Mouse (Mus musculus): ENCODE measurements around the gene Celsr3. TPM values are rescaled to one million over a fixed set of nuclear protein-coding genes. Genes with fewer than 3 reads are reported as not detected.

The Celsr3 gene
- polyA plus RNA-seq, 1 experiment from 2014 or later, result 3.1 TPM

- 62% methylated on average over 3 of the region's 3 CpGs for WGBS
- H3K27ac ChIP-seq (replicated peaks), result no peak overlapping the region
- H3K4me1 ChIP-seq, result peaks cover 71% of the 10 kb centered on the region
- H3K27me3 ChIP-seq (ENCODE audit: low read depth, poor library complexity, severe bottlenecking), result no peaks in the 10 kb centered on the region
- H3K9me3 ChIP-seq (replicated peaks), result no peaks in the 10 kb centered on the region
- no peak overlapping the region for H3K4me3 ChIP-seq
- peaks cover 41% of the 10 kb centered on the region for H3K36me3 ChIP-seq
- DNase-seq (ENCODE audit: low spot score), result no peak
Measured at GRCm38 (mm10) chr9:108792730-108793129, 33.4 kb upstream of the Celsr3 start.

DNA sequence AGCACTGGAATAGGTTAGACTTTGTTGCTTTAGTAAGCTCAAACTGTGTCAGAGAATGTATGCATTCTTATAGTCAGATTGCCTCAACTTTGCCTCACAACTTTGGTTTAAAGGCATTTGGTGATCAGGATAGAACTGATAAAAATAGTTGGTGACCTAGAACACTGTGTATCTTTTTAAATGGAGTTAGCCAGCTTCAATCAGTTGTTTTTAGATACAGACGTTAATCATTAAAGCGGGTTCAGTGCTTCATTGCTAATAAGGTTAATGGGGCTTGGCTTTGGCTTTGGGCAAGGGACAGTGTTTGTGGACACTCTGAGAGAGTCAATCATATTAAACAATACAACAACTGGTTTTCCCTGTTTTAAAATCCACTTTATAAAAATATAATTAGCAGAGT is 30.8 kb upstream of the Celsr3 start:
- Histone ChIP-seq H3K4me1 (peaks cover 46% of the 10 kb centered on the region), H3K27me3 (ENCODE audit: low read depth, poor library complexity, severe bottlenecking) (no peaks in the 10 kb centered on the region), H3K27ac (replicated peaks) (no peak overlapping the region), H3K36me3 (peaks cover 56% of the 10 kb centered on the region), H3K9me3 (replicated peaks) (no peaks in the 10 kb centered on the region), H3K4me3 (no peak overlapping the region)
- 79% methylated on average over 2 of the region's 2 CpGs for WGBS
- no peak for DNase-seq (ENCODE audit: low spot score)

DNA sequence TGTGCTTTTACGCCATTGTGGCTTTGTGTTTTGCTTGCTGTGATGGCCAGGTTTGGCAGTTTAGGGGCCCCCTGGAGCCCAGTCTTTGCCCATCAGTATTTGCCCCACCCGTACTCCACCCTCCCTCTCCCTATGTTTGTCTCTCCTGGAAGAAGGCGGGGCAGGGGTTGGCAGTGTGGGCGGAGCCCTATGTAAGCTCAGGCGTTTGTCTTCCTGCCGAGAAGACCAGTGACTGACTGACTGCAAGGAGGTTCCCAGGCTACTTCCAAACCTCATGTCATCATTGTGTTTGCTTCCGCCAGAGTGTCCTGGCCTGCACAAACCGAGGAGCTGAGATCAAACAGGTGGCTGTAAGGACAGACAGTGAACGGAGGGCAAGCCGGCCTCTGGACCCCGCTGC is 30.4 kb upstream of the Celsr3 start:
- Histone ChIP-seq H3K27me3 (ENCODE audit: low read depth, poor library complexity, severe bottlenecking) (no peaks in the 10 kb centered on the region), H3K36me3 (peaks cover 59% of the 10 kb centered on the region), H3K9me3 (replicated peaks) (no peaks in the 10 kb centered on the region), H3K4me3 (peak overlapping the region; percentile 24; the same call in 1 of the 2 replicates), H3K27ac (replicated peaks) (peak overlapping the region; percentile 52), H3K4me1 (peaks cover 42% of the 10 kb centered on the region)
- 40% methylated on average over 11 of the region's 11 CpGs for WGBS
- no peak for DNase-seq (ENCODE audit: low spot score)

DNA sequence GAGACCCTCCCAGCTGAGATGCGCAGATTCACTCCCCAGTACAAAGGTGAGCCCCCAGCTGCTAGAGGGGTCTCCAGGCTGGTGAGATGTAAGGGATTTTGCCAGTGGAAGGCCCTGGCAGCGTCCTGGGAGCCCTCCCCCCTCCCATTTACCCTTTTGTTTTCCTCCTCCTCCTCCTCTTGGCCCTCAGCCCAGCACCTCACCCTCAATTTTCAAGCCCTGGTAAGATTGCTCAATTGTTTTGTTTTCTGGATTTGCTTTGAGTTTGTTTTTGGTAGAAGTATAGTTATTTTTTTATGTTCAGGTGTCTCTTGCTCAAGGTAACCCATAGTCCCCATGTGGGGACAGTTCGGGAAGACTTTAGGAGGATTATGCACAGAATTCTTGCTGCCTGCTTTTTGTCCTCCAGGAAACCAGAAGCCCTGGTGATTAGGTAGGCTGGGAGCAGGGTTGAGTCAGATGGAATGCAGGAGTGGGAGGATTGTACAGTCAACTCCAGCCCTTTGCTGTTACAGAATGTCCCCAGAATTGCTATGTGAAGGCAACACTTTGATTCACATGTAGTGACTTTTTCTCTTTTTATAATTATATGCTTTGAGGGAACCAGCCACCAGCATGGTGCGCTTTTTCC is 29.7 kb upstream of the Celsr3 start:
- H3K36me3 ChIP-seq, result peaks cover 66% of the 10 kb centered on the region
- peak overlapping the region; percentile 52; the same call in 1 of the 2 replicates for H3K27ac ChIP-seq (replicated peaks)
- H3K4me3 ChIP-seq, result peak overlapping the region; percentile 24; the same call in 1 of the 2 replicates
- H3K27me3 ChIP-seq (ENCODE audit: low read depth, poor library complexity, severe bottlenecking), result no peaks in the 10 kb centered on the region
- WGBS, result 88% methylated on average over 4 of the region's 4 CpGs
- peaks cover 40% of the 10 kb centered on the region for H3K4me1 ChIP-seq
- no peaks in the 10 kb centered on the region for H3K9me3 ChIP-seq (replicated peaks)
- no peak for DNase-seq (ENCODE audit: low spot score)

GRCm38 (mm10) chr9:108797477-108797876 is 28.6 kb upstream of the Celsr3 start:
- H3K36me3 ChIP-seq, result peaks cover 76% of the 10 kb centered on the region
- no peaks in the 10 kb centered on the region for H3K9me3 ChIP-seq (replicated peaks)
- no peak for DNase-seq (ENCODE audit: low spot score)
- H3K27ac ChIP-seq (replicated peaks), result no peak overlapping the region
- no peak overlapping the region for H3K4me3 ChIP-seq
- WGBS, result 94% methylated on average over 7 of the region's 7 CpGs
- H3K4me1 ChIP-seq, result peaks cover 40% of the 10 kb centered on the region
- H3K27me3 ChIP-seq (ENCODE audit: low read depth, poor library complexity, severe bottlenecking), result no peaks in the 10 kb centered on the region

- Histone ChIP-seq H3K4me3 (no peak overlapping the region), H3K36me3 (peaks cover 84% of the 10 kb centered on the region), H3K27me3 (ENCODE audit: low read depth, poor library complexity, severe bottlenecking) (no peaks in the 10 kb centered on the region), H3K27ac (replicated peaks) (no peak overlapping the region), H3K4me1 (peaks cover 29% of the 10 kb centered on the region), H3K9me3 (replicated peaks) (no peaks in the 10 kb centered on the region)
- DNase-seq (ENCODE audit: low spot score), result no peak
- WGBS, result 93% methylated on average over 5 of the region's 5 CpGs
Measured at GRCm38 (mm10) chr9:108798508-108799075, 27.5 kb upstream of the Celsr3 start.

DNA sequence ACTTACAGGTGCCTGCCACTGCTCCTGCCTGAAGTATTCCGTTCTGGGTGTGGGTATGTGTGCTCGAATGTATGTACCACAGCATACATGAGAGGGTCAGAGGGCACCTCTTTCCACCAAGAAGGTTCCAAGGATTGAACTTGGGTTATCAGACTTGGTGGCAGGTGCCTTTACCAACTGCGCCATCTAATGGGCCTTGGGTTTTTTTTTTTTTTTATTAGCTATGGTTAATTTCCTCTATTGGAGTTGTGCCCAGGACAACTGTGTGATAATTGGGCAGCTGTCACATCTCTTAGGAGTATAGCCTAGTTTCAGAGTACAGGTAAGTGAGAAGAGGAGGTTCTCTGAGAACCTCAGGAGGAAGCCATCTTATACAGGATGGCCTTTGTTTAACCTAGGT is 26.6 kb upstream of the Celsr3 start:
- no peaks in the 10 kb centered on the region for H3K9me3 ChIP-seq (replicated peaks)
- H3K36me3 ChIP-seq, result peaks cover 88% of the 10 kb centered on the region
- peaks cover 21% of the 10 kb centered on the region for H3K4me1 ChIP-seq
- H3K27ac ChIP-seq (replicated peaks), result no peak overlapping the region
- no peak for DNase-seq (ENCODE audit: low spot score)
- WGBS, result 91% methylated on average over 3 of the region's 3 CpGs
- H3K27me3 ChIP-seq (ENCODE audit: low read depth, poor library complexity, severe bottlenecking), result no peaks in the 10 kb centered on the region
- no peak overlapping the region for H3K4me3 ChIP-seq

DNA sequence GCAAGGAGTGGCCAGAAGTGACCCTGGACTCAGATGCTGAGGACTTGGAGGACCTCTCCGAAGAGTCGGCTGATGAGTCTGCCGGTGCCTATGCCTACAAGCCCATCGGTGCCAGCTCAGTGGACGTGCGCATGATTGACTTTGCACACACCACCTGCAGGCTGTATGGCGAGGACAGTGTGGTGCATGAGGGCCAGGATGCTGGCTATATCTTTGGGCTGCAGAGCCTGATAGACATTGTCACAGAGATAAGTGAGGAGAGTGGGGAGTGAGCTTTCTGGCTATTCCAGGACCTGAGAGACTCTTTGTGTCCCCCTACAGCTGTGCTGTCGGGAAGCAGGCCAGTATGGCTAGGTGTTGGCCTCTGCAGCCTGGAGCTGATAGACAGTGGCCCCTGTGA is 20.4 kb upstream of the Celsr3 start:
- peaks cover 72% of the 10 kb centered on the region for H3K36me3 ChIP-seq
- 91% methylated on average over 8 of the region's 8 CpGs for WGBS

DNA sequence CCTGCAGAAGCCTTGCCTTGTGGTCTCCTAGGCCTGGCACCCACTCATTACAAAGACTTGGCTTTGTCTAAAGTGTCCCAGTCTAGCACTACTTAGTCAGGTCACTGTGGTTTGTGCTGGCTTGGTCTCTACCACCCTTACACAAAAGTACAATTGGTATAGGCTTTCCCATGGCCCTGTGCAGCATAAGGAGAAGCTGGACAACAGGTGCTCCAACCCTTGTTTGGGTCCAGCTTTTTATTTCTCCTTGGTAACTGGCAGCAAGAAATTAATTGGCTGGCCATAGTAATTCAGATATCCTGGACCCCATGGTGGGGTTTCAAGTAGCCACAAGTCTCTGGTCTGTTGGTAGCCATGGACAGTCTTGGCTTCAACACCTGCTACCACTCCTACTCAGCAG is 19.7 kb upstream of the Celsr3 start:
- peaks cover 6% of the 10 kb centered on the region; the same call in 1 of the 2 replicates for H3K27me3 ChIP-seq (ENCODE audit: low read depth, poor library complexity, severe bottlenecking)
- H3K9me3 ChIP-seq (replicated peaks), result no peaks in the 10 kb centered on the region
- no peak overlapping the region for H3K27ac ChIP-seq (replicated peaks)
- no peak for DNase-seq (ENCODE audit: low spot score)
- no peak overlapping the region for H3K4me3 ChIP-seq
- H3K36me3 ChIP-seq, result peaks cover 72% of the 10 kb centered on the region
- peaks cover 17% of the 10 kb centered on the region for H3K4me1 ChIP-seq

More for the DNA sequence above, 20.4 kb upstream of the Celsr3 start:
- DNase-seq (ENCODE audit: low spot score), result no peak
- Histone ChIP-seq H3K27ac (replicated peaks) (no peak overlapping the region), H3K9me3 (replicated peaks) (no peaks in the 10 kb centered on the region), H3K4me3 (no peak overlapping the region), H3K4me1 (peaks cover 17% of the 10 kb centered on the region), H3K27me3 (ENCODE audit: low read depth, poor library complexity, severe bottlenecking) (peaks cover 6% of the 10 kb centered on the region; the same call in 1 of the 2 replicates)

GRCm38 (mm10) chr9:108806831-108807230 is 19.3 kb upstream of the Celsr3 start:
- Histone ChIP-seq H3K27me3 (ENCODE audit: low read depth, poor library complexity, severe bottlenecking) (peaks cover 6% of the 10 kb centered on the region; the same call in 1 of the 2 replicates), H3K27ac (replicated peaks) (no peak overlapping the region), H3K36me3 (peaks cover 72% of the 10 kb centered on the region), H3K4me1 (peaks cover 17% of the 10 kb centered on the region), H3K4me3 (no peak overlapping the region), H3K9me3 (replicated peaks) (no peaks in the 10 kb centered on the region)
- 100% methylated on average over 1 of the region's 1 CpGs for WGBS
- DNase-seq (ENCODE audit: low spot score), result no peak

DNA sequence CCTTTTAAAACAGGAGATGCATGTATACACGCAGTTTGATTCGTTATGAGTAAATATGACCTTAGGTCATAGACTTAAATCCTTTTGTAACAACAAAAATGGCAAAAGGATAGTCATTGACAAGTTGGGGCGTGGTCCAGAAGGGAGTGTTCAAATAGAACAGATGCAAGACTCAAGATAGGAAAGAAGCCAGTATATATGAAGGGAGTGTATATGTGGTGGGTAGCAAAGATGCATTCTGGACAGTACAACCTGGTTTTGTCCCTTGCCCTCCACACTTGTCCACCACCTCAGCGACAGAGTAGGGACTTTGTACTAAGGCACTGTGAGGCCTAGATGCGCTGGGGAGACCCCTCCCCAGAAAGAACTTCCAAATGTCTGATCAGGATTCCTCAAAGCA is 18.4 kb upstream of the Celsr3 start:
- peaks cover 72% of the 10 kb centered on the region for H3K36me3 ChIP-seq
- H3K27me3 ChIP-seq (ENCODE audit: low read depth, poor library complexity, severe bottlenecking), result peaks cover 6% of the 10 kb centered on the region; the same call in 1 of the 2 replicates
- peak overlapping the region; percentile 84; the same call in 1 of the 2 replicates for H3K27ac ChIP-seq (replicated peaks)
- WGBS, result 74% methylated on average over 5 of the region's 5 CpGs
- H3K4me1 ChIP-seq, result peaks cover 17% of the 10 kb centered on the region
- H3K4me3 ChIP-seq, result peak overlapping the region; percentile 68
- H3K9me3 ChIP-seq (replicated peaks), result no peaks in the 10 kb centered on the region
- no peak for DNase-seq (ENCODE audit: low spot score)

- Histone ChIP-seq H3K36me3 (peaks cover 72% of the 10 kb centered on the region), H3K27ac (replicated peaks) (peak within 1 kb of the TSS; percentile 84), H3K4me1 (peaks cover 17% of the 10 kb centered on the region), H3K9me3 (replicated peaks) (no peaks in the 10 kb centered on the region), H3K4me3 (peak within 1 kb of the TSS; percentile 68), H3K27me3 (ENCODE audit: low read depth, poor library complexity, severe bottlenecking) (peaks cover 6% of the 10 kb centered on the region; the same call in 1 of the 2 replicates)
- under 1% methylated on average over 62 of the region's 62 CpGs for WGBS
- DNase-seq (ENCODE audit: low spot score), result peak; percentile 94
Measured at GRCm38 (mm10) chr9:108808163-108808665, 17.9 kb upstream of the Celsr3 start, which contains the start of gene Nckipsd. TSS of gene Nckipsd (plus strand) at chr9:108808368.

- Histone ChIP-seq H3K36me3 (peaks cover 71% of the 10 kb centered on the region), H3K4me1 (peaks cover 17% of the 10 kb centered on the region), H3K27me3 (ENCODE audit: low read depth, poor library complexity, severe bottlenecking) (peaks cover 6% of the 10 kb centered on the region; the same call in 1 of the 2 replicates), H3K4me3 (peak overlapping the region; percentile 68), H3K27ac (replicated peaks) (no peak overlapping the region), H3K9me3 (replicated peaks) (no peaks in the 10 kb centered on the region)
- 69% methylated on average over 5 of the region's 5 CpGs for WGBS
- no peak for DNase-seq (ENCODE audit: low spot score)
Measured at GRCm38 (mm10) chr9:108809188-108809587, 16.9 kb upstream of the Celsr3 start.
